In the genomic region with DNA sequence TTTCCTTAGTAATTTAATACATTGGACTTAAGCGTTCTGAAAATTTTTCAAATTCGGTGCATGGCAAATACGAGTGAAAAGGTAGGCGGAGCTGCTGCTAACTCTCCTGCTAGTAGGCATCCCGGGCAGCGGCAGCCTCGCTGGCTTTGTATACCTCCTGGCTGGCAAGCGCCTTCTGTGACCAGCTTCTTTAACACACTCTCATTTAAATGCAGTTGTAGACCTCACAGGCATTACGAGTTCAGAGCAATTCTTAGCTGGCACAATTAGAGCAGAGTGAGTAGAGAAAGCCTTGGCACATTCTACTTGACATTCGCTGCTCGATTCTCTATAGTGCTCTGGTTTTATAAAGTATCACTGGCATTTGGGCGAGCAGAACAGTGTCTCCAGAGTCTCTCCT, we compare ENCODE assay signal across 16 mouse cellular contexts. TPM values are rescaled to one million over a fixed set of nuclear protein-coding genes. Genes with fewer than 3 reads are reported as not detected.
DNase-seq lines count a peak whose midpoint lies in the region; ATAC-seq and TF ChIP-seq lines count a peak whose summit lies in the region.
"Had no signal": no experiment of that assay in that cellular context is flagged by ENCODE, and none has a peak within 500 bp of the region (broad histone marks: within the 10 kb centered on the region; RNA-seq: fewer than 3 reads in every experiment).

No protein-coding gene starts in this region.

- no peaks in the 10 kb centered on the region for H3K27me3 ChIP-seq in embryonic facial prominence, embryonic 15.5 days

- intact Hi-C loops in left cerebral cortex, postnatal 4 days (cut with DNase I), result no loop called here

- H3K27ac ChIP-seq in embryonic facial prominence, embryonic 15.5 days (replicated peaks), result 0 out of 2 replicates have a peak overlapping the region, but pooled peaks have one; percentile 4
- H3K27ac ChIP-seq in olfactory bulb, adult 2 months (ENCODE audit: insufficient read depth, low read depth, low read length), result 0 out of 2 replicates have a peak overlapping the region, but pooled peaks have one; percentile 0

- 62% methylated on average over 12 of the region's 12 CpGs for WGBS in embryonic facial prominence, embryonic 15.5 days
- 15% methylated on average over 12 of the region's 12 CpGs for WGBS in olfactory bulb, adult 2 months

- DNase-seq in frontal cortex, postnatal 36 days (ENCODE audit: low spot score in 2 of 2), result peak; percentile 18 to 53
- no peak for DNase-seq in frontal cortex, postnatal 14 days (ENCODE audit: low spot score in 2 of 2)
- DNase-seq in left cerebral cortex, adult 11 months (ENCODE audit: low spot score), result peak; percentile 23
- DNase-seq in left cerebral cortex, postnatal 4 days, result no peak
- DNase-seq in yolk sac, embryonic 10.5 days (ENCODE audit: low spot score), result no peak
- no peak for DNase-seq in urinary bladder, postnatal 10 days (ENCODE audit: low spot score)
- DNase-seq: cerebellum, postnatal 36 days; kidney, adult 11 months; lung, postnatal 14 days; thymus, postnatal 25 days had no signal

- ATAC-seq in embryonic facial prominence, embryonic 15.5 days (ENCODE audit: insufficient number of reproducible peaks, low FRiP score, low TSS enrichment, low read depth), result no peak

- no peak for TF ChIP-seq POLR2A in olfactory bulb, adult 2 months (IDR thresholded peaks at IDR 0.05; ENCODE audit: insufficient read depth, low read depth, low read length)

- no peaks in the 10 kb centered on the region; the same call in 1 of the 2 replicates for H3K36me3 ChIP-seq in embryonic facial prominence, embryonic 15.5 days

- TF ChIP-seq CTCF in olfactory bulb, adult 2 months (IDR thresholded peaks at IDR 0.05; ENCODE audit: insufficient read depth, low read depth, low read length), result no peak

- H3K4me1 ChIP-seq in embryonic facial prominence, embryonic 15.5 days, result peaks cover 9% of the 10 kb centered on the region; the same call in 1 of the 2 replicates
- H3K4me1 ChIP-seq in olfactory bulb, adult 2 months (ENCODE audit: control insufficient read depth, insufficient read depth, low read length), result peaks cover 5% of the 10 kb centered on the region

- H3K9me3 ChIP-seq in embryonic facial prominence, embryonic 15.5 days (replicated peaks), result no peaks in the 10 kb centered on the region

- no peak overlapping the region for H3K9ac ChIP-seq in embryonic facial prominence, embryonic 15.5 days

- H3K4me3 ChIP-seq in embryonic facial prominence, embryonic 15.5 days (replicated peaks), result no peak overlapping the region
- H3K4me3 ChIP-seq in olfactory bulb, adult 2 months (ENCODE audit: insufficient read depth, low read depth, low read length), result no peak overlapping the region
- H3K4me3 ChIP-seq: erythroblast, embryonic 14.5 days had no signal

- H3K4me2 ChIP-seq in embryonic facial prominence, embryonic 15.5 days (replicated peaks), result no peak overlapping the region
- H3K4me2 ChIP-seq: liver, embryonic 11.5 days had no signal

RNA-seq across cellular contexts. Expression of a gene that starts 45.6 kb away (rescaled TPM):
- 10 to 100 TPM; 58.4 to 62.4 TPM for total RNA-seq in left cerebral cortex, postnatal 4 days (2021)
- 16.1 and 17.7 TPM in 2 replicates for polyA plus RNA-seq in embryonic facial prominence, embryonic 15.5 days (2015; fragmentation: Nextera tagmentation; extraction: Ambion mirVana)
- polyA plus RNA-seq in olfactory bulb, adult 2 months (2012; ENCODE audit: insufficient read depth, insufficient read length, low replicate concordance, missing spikeins), result 80.7 and 279 TPM in 2 replicates

RNA-seq across cellular contexts. Expression of a gene that starts 52.3 kb away (rescaled TPM):
- 1 to 10 TPM; 3.5 to 4.6 TPM for total RNA-seq in left cerebral cortex, postnatal 4 days (2021)
- polyA plus RNA-seq in embryonic facial prominence, embryonic 15.5 days (2015; fragmentation: Nextera tagmentation; extraction: Ambion mirVana), result 15.9 and 23.5 TPM in 2 replicates
- not detected in 2 replicates for polyA plus RNA-seq in olfactory bulb, adult 2 months (2012; ENCODE audit: insufficient read depth, insufficient read length, low replicate concordance, missing spikeins)
- total RNA-seq: monocyte, adult 5-6 weeks had no signal
- polyA plus RNA-seq: erythroblast, embryonic 14.5 days; heart, postnatal 0 days; liver, embryonic 11.5 days had no signal

RNA-seq across cellular contexts. Expression of a gene that starts 54.0 kb away (rescaled TPM):
- 10 to 100 TPM; 13.7 to 16.9 TPM for total RNA-seq in left cerebral cortex, postnatal 4 days (2021)
- 38.7 and 42.1 TPM in 2 replicates for polyA plus RNA-seq in embryonic facial prominence, embryonic 15.5 days (2015; fragmentation: Nextera tagmentation; extraction: Ambion mirVana)
- polyA plus RNA-seq in olfactory bulb, adult 2 months (2012; ENCODE audit: insufficient read depth, insufficient read length, low replicate concordance, missing spikeins), result not detected in 2 replicates
- polyA plus RNA-seq: erythroblast, embryonic 14.5 days had no signal

Comparison
In these comparisons a context has a peak if more than half of its experiments do, and no peak if none do; other contexts are left out.
1. DNase-seq: peak in frontal cortex, postnatal 36 days (2 of 2) and left cerebral cortex, adult 11 months (single experiment); none in frontal cortex, postnatal 14 days (0 of 2), left cerebral cortex, postnatal 4 days (single experiment), yolk sac, embryonic 10.5 days (single experiment) and urinary bladder, postnatal 10 days (single experiment).
2. RNA of a gene that starts 52.3 kb away (polyA plus RNA-seq): 15.9 to 23.5 TPM in embryonic facial prominence, embryonic 15.5 days; not detected in olfactory bulb, adult 2 months; every median in the first group is over 10 times any median in the second.
3. RNA of a gene that starts 54.0 kb away (polyA plus RNA-seq): 38.7 to 42.1 TPM in embryonic facial prominence, embryonic 15.5 days; not detected in olfactory bulb, adult 2 months; every median in the first group is over 10 times any median in the second.